Mouse (Mus musculus) gonadal fat pad, adult 2 months (tissue): Measurements from ENCODE around the gene Muc13. TPM values are rescaled to one million over a fixed set of nuclear protein-coding genes. Genes with fewer than 3 reads are reported as not detected.

ENCODE experiments used
- DNase-seq: peaks from one replicate; pipeline ENCODE4 v3.0.0-alpha.2; 2012; ENCODE audit warnings: low read depth
- polyA plus RNA-seq: library from polyadenylated mRNA; depleted of rRNA; stranded (reverse); fragments of >200 nt; gene quantifications from 2 replicates; pipeline ENCODE4 v1.2.3, GENCODE M21; 2012

Muc13 gene
- polyA plus RNA-seq, 1 experiment, result 0.53 TPM

- DNase-seq, result no peak
Observed at GRCm38 (mm10) chr16:33769848-33770247, 24.0 kb upstream of the Muc13 start.

DNA sequence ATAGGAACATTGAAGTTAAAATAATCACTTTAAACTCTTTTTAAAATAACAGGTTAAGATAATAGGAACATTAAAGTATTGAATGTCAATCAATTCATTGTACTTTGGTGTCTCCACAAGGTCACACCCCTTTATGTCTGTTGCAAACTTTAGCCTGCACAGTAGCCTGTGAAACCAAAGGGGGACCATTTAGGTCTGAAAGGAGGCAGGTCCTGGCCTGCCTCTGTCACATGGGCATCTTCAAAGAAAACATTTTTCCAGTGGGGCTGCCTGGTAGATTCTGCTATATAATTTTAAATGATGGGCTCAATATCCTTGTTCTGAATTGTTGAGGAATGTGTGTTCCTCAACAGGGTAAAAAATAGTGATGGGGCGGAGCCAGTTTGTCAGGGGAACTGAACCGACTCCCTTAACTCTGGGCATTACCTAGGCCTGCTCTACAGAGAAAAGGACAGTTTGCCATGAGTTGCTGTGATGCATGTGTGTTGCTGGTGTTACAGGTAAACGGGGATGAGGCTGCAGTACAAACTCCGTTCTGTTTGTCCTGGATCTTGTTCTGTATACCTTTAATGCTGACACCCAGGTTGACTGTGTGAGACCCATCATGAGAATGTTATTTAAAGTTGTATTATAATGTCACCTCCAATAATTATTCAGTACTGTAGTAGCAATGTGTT, 22.9 kb upstream of the Muc13 start:
- no peak for DNase-seq

GRCm38 (mm10) chr16:33772809-33773208, 21.0 kb upstream of the Muc13 start:
- DNase-seq, result no peak

- DNase-seq, result no peak
Observed at GRCm38 (mm10) chr16:33774972-33775371, 18.9 kb upstream of the Muc13 start.

DNA sequence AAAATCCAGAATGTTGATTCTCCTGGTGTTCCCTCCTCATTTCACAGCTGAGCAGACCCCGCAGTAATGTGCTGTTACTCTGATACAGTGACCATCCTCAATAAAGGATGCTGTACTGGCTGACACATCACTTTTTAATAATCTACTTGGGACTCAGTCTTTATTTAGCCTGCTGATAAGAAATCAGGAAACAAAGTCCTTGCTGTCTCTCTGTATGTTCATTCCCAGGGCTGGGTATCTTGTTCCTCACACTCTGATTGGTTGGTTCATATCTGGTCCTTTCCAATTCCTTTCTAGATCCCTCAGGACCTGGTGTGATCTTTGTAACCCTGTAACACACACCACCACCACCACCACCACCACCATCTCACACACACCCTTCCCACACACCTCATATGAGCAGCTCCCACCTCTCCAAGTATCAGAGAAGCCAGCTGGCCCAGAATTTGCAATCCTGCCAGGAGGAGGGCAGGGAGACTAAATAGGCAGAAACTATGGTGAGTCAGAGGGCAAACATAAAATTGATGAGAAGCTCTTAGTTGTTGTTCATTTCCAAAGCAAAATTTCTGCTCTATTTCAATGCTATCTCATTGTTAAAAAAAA, 18.0 kb upstream of the Muc13 start:
- DNase-seq, result no peak

DNA sequence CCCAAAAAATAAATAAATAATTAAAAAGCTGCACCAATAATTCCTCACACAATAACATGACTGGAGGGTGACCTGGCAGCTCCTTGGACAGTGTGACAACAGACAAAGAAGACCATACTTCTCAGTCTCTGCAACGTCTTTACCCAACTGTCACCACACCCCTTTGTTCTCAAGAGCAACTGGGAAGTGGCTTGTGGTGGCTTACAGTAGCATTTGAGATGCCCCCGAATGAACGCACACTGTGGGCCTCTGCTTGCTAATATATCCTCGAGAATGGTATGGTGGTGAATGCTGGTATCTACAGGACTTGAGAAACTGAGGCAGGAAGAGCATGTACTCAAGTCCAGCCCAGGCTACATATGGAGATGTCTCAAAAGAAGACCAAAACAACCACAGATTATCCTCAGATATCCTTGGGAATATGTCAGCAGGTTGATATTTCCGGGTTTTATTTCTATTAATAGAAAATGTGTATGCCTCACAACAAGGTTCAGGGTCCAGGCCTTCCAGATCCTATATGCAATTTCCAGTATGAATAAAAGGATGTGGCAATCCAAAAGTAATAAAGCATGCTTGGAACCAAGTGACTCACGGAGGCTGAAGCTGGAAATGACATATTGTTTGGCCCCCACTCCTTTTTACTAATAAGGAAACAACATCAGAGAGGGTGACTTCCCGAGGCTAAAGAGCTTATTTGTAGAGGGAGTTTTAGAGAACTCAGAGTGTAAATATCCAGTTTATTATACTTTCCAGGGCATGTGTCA, 16.9 kb upstream of the Muc13 start:
- no peak for DNase-seq

DNA sequence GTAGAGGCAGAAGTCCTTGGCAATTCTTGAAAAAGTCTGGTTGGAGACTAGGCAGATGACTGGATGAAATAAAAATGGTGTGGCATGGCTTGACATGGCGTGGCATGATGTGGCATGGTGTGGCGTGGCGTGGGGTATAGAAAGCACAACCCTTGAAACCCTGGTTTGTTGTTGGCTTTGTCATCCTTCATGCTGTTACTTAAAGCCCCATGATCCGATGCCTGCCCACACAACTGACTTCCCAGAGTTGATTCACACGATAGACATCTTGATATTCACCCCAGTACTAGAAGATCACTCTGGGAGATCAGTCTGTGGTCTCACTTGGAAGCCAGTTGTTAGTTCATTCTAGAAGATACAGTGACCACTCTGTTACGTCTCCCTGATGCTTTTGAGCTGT, 16.2 kb upstream of the Muc13 start:
- DNase-seq, result no peak

DNA sequence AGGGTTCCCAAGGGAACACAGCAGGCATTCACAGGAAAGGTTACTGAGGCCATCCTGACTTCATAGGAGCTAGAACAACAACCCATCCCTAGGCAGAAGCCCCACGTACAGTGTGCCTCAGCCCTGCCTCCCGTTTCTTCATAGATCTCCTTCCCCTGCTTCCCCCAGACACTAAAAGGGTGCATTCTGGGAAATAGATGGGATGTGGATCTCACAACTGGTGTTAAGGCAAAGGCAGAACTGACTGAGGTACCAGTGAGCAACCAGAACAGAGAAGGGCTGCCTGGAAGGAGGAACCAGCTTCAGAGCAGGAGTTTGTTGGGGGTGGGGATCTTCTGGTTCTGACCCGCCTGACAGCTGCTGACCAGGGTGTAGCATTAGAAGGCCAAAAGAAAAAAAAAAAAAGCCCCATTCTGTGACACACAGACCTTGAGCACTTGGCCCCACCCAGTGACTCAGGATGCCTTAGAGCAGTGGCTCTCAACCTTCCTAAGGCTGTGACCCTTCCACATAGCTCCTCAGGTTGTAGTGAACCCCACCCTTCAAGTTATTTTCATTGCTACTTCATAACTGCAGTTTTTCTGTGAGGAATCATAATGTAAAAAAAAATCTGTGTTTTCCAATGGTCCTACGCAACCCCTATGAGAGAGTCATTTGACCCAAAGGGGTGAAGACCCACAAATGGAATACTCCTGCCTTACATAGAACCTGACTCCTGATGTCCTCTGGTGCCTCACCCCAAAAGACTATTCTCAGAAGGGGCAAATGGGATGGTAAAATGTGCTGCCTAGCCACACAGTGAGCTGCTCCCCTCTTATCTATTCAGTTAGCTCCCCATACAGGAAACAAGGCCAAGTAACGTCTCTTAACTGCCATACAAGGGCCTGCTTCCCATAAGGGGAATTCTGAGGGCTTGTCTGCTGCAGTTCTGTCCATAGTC, 11.8 kb upstream of the Muc13 start:
- DNase-seq, result no peak

- no peak for DNase-seq
Observed at GRCm38 (mm10) chr16:33782729-33783091, 11.1 kb upstream of the Muc13 start.

GRCm38 (mm10) chr16:33784547-33784946, 9.3 kb upstream of the Muc13 start:
- DNase-seq, result no peak

GRCm38 (mm10) chr16:33785092-33785704, 8.6 kb upstream of the Muc13 start:
- no peak for DNase-seq

DNA sequence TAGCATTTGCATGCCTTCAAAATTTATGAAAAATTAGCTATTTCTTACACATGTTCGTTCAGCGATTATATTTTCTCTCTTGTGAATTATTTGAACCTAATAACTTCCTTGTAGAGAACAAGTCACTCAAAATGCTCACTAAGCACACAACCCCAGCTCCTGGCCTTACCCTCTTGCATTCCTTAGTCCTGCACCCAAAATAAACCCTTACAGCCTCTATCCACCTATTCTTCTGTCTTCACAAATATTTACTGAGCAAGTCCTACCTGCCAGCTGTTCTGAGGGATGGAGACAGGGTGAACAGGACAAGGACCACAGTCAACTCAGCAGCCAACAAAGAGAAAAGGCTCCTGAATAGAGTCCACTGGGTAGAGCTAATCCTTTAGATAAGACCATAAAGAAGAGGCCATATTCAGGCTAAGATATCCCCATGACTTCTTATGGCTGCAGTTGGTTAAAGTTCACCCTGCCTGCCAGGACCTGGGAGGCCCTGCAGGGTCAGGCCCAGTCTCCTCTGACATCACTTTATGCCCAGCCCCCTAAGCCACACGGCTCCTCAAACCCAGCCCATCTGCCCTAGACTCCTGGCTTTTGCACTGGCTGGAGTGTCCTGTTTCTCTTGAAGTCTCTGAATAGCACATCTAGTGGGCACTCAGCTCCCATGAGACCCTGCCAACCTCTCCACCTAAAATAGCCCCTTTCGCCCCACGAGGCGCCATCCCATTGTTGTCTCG, 7.0 kb upstream of the Muc13 start:
- DNase-seq, result no peak

GRCm38 (mm10) chr16:33795106-33795505, 1.3 kb downstream of the Muc13 start:
- no peak for DNase-seq

DNA sequence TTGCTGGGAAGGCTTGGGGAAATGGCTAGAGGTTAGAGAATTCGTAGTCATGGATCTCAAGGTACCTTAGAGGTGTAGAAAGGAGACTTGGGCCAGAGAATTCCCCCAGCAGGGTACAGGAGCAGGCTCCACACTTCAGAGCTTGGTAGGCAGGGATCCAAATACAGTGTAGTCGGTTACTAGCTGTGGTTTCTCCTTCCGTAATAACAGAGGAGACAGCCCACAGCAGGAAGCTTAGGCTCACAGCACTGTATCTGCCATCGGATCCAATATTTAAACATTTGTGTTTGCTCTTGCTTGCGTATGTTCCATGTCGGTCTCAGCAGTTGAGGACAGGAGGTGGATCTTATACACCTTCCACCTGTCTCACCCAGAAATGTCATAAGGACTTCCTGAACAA, 2.0 kb downstream of the Muc13 start:
- DNase-seq, result no peak

GRCm38 (mm10) chr16:33796756-33797155, 2.9 kb downstream of the Muc13 start:
- DNase-seq, result no peak

GRCm38 (mm10) chr16:33797860-33798259, 4.0 kb downstream of the Muc13 start:
- DNase-seq, result no peak

GRCm38 (mm10) chr16:33810002-33810401, 16.2 kb downstream of the Muc13 start:
- DNase-seq, result no peak

DNA sequence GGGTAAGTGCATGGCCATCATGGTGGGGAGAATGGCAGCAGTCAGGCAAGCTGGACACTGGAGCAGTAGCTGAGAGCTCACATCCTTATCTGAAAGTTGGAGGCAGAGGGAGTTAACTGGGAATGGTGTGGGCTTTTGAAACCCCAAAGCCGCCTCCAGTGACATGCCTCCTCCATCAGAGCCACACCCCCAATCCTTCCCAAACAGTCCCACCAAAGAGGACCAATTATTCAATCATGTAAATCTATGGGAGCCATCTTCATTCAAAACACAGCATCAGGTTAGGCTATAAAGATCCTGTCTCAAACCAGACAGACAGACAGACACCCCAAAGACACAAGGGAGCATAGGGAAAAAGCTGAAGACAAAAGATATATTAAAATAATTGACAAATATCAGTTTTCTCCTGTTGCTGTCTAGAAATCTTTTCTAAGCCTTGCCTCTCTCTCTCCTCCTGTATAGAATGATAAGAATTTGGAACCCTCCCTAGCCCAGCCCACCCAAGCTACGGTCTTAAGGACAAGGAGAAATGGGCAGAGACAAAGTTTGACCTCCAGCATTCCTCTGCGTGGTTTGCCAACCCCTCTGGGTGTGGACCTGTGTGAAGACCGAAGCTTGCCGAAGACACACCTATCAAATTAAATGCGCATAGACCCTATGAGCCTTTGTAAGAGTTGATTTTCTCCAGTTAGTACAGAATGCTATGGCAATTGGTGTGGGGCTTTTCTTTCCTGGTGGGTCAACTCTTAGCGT, 24.8 kb downstream of the Muc13 start:
- DNase-seq, result no peak

GRCm38 (mm10) chr16:33820269-33821178, 26.7 kb downstream of the Muc13 start:
- no peak for DNase-seq
